Mouse (Mus musculus) MEL (cell line): ENCODE data around the gene Ears2. TPM values are rescaled to one million over a fixed set of nuclear protein-coding genes. Genes with fewer than 3 reads are reported as not detected.

Experiments
- DNase-seq: peaks from one replicate; pipeline ENCODE4 v3.0.0; 2011; ENCODE audit warnings: low read depth, low spot score
- H3K27ac ChIP-seq: 2 replicates; pipeline ENCODE4 v1.5.1; 2012; ENCODE audit warnings: low read depth, mild to moderate bottlenecking, control low read depth, low read length, moderate library complexity; ENCODE audit not compliant: control insufficient read depth
- H3K27me3 ChIP-seq, 2 experiments: fragments of 150-350 bp in 1 of 2; sonication (generic) in 1 of 2; 2 replicates each; pipeline ENCODE4 v1.6.1; 2012; ENCODE audit warnings: low read length in 2 of 2, mild to moderate bottlenecking in 2 of 2, improper control_type of control experiment in 1 of 2, moderate library complexity in 1 of 2; ENCODE audit not compliant: insufficient read depth in 2 of 2, control insufficient read depth in 1 of 2
- H3K36me3 ChIP-seq, 2 experiments: 2 replicates each; pipeline ENCODE4 v1.6.1; 2012 to 2014; ENCODE audit warnings: low read length in 2 of 2, improper control_type of control experiment in 1 of 2, inconsistent platforms in 1 of 2, mild to moderate bottlenecking in 1 of 2; ENCODE audit not compliant: insufficient read depth in 2 of 2, control insufficient read depth in 1 of 2
- H3K4me1 ChIP-seq, 2 experiments: fragments of 150-350 bp in 1 of 2; sonication (generic) in 1 of 2; 2 replicates each; pipeline ENCODE4 v1.6.1; 2012; ENCODE audit warnings: low read length in 2 of 2, improper control_type of control experiment in 1 of 2, mild to moderate bottlenecking in 1 of 2; ENCODE audit not compliant: insufficient read depth in 2 of 2, control insufficient read depth in 1 of 2
- H3K4me3 ChIP-seq, 2 experiments: fragments of 150-350 bp in 1 of 2; sonication (generic) in 1 of 2; 2 replicates each; pipeline ENCODE4 v1.5.1; 2012; ENCODE audit warnings: low read depth in 2 of 2, low read length in 2 of 2, mild to moderate bottlenecking in 2 of 2, moderate library complexity in 2 of 2, control low read depth in 1 of 2, improper control_type of control experiment in 1 of 2; ENCODE audit not compliant: control insufficient read depth in 1 of 2, insufficient read depth in 1 of 2
- H3K79me2 ChIP-seq: 2 replicates; pipeline ENCODE4 v1.6.1; 2012; ENCODE audit warnings: mild to moderate bottlenecking, low read length, moderate library complexity; ENCODE audit not compliant: control insufficient read depth, poor library complexity, insufficient read depth
- H3K9ac ChIP-seq: 2 replicates; pipeline ENCODE4 v1.6.1; 2012; ENCODE audit warnings: low read depth, mild to moderate bottlenecking, control low read depth, low read length, moderate library complexity; ENCODE audit not compliant: control insufficient read depth, poor library complexity, severe bottlenecking
- H3K9me3 ChIP-seq: fragments of 150-350 bp; sonication (generic); replicated peaks from 2 replicates; pipeline ENCODE4 v1.6.1; 2012; ENCODE audit warnings: mild to moderate bottlenecking, low read length, improper control_type of control experiment, moderate library complexity; ENCODE audit not compliant: insufficient read depth
- BHLHE40 ChIP-seq: IDR thresholded peaks from 2 replicates; pipeline ENCODE4 v1.6.1; 2012; ENCODE audit warnings: low read depth, mild to moderate bottlenecking, inconsistent platforms, low read length, improper control_type of control experiment, borderline replicate concordance
- CHD1 ChIP-seq: IDR thresholded peaks from 2 replicates; pipeline ENCODE4 v1.6.1; 2012; ENCODE audit warnings: low read depth, mild to moderate bottlenecking, inconsistent platforms, low read length, improper control_type of control experiment
- CHD2 ChIP-seq: IDR thresholded peaks from 2 replicates; pipeline ENCODE4 v1.6.1; 2011; ENCODE audit warnings: low read length, improper control_type of control experiment
- E2F4 ChIP-seq: IDR thresholded peaks from 2 replicates; pipeline ENCODE4 v1.6.1; 2011; ENCODE audit warnings: low read depth, low read length, improper control_type of control experiment, borderline replicate concordance
- ELF1 ChIP-seq: IDR thresholded peaks from 2 replicates; pipeline ENCODE4 v1.6.1; 2014; ENCODE audit warnings: low read depth, mild to moderate bottlenecking, inconsistent platforms, low read length, improper control_type of control experiment, moderate library complexity
- EP300 ChIP-seq, 2 experiments: IDR thresholded peaks; 2 replicates each; pipeline ENCODE4 v1.6.1; 2011; ENCODE audit warnings: improper control_type of control experiment in 2 of 2, low read length in 2 of 2, low read depth in 1 of 2, mild to moderate bottlenecking in 1 of 2
- ETS1 ChIP-seq: IDR thresholded peaks from 2 replicates; pipeline ENCODE4 v1.6.1; 2012; ENCODE audit warnings: low read depth, mild to moderate bottlenecking, inconsistent platforms, low read length, improper control_type of control experiment, moderate library complexity
- GABPA ChIP-seq: IDR thresholded peaks from 2 replicates; pipeline ENCODE4 v1.6.1; 2012; ENCODE audit warnings: low read depth, mild to moderate bottlenecking, inconsistent platforms, low read length, improper control_type of control experiment, moderate library complexity
- GATA1 ChIP-seq: IDR thresholded peaks from 2 replicates; pipeline ENCODE4 v1.6.1; 2011; ENCODE audit warnings: low read depth, low read length, improper control_type of control experiment
- HCFC1 ChIP-seq: IDR thresholded peaks from 2 replicates; pipeline ENCODE4 v1.6.1; 2012; ENCODE audit warnings: low read depth, mild to moderate bottlenecking, inconsistent platforms, low read length, improper control_type of control experiment, moderate library complexity
- KAT2A ChIP-seq: conservative IDR thresholded peaks from 2 replicates; pipeline ENCODE4 v1.6.1; 2012; ENCODE audit warnings: low read depth, low read length, improper control_type of control experiment, inconsistent platforms
- MAFK ChIP-seq: IDR thresholded peaks from 2 replicates; pipeline ENCODE4 v1.6.1; 2011; ENCODE audit warnings: low read depth, mild to moderate bottlenecking, low read length, improper control_type of control experiment, borderline replicate concordance
- MAX ChIP-seq: IDR thresholded peaks from 2 replicates; pipeline ENCODE4 v1.6.1; 2011; ENCODE audit warnings: low read length, improper control_type of control experiment
- MAZ ChIP-seq: IDR thresholded peaks from 2 replicates; pipeline ENCODE4 v1.6.1; 2012; ENCODE audit warnings: low read depth, mild to moderate bottlenecking, inconsistent platforms, low read length, improper control_type of control experiment
- MXI1 ChIP-seq: IDR thresholded peaks from 2 replicates; pipeline ENCODE4 v1.6.1; 2011; ENCODE audit warnings: mild to moderate bottlenecking, low read depth, low read length, improper control_type of control experiment
- MYC ChIP-seq: IDR thresholded peaks from 2 replicates; pipeline ENCODE4 v1.6.1; 2011; ENCODE audit warnings: low read depth, mild to moderate bottlenecking, low read length, improper control_type of control experiment, moderate library complexity
- NRF1 ChIP-seq: IDR thresholded peaks from 2 replicates; pipeline ENCODE4 v1.6.1; 2014; ENCODE audit warnings: low read depth, mild to moderate bottlenecking, inconsistent platforms, low read length, improper control_type of control experiment, moderate library complexity; ENCODE audit not compliant: poor library complexity, insufficient read depth, severe bottlenecking
- POLR2AphosphoS2 ChIP-seq: IDR thresholded peaks from 2 replicates; pipeline ENCODE4 v1.6.1; 2011; ENCODE audit warnings: low read length, improper control_type of control experiment
- RCOR1 ChIP-seq: IDR thresholded peaks from 2 replicates; pipeline ENCODE4 v1.6.1; 2012; ENCODE audit warnings: low read depth, mild to moderate bottlenecking, inconsistent platforms, low read length, improper control_type of control experiment
- SMC3 ChIP-seq: IDR thresholded peaks from 2 replicates; pipeline ENCODE4 v1.6.1; 2011; ENCODE audit warnings: low read depth, low read length, improper control_type of control experiment
- TAL1 ChIP-seq: IDR thresholded peaks from 2 replicates; pipeline ENCODE4 v1.6.1; 2012; ENCODE audit warnings: mild to moderate bottlenecking, inconsistent platforms, low read length, moderate library complexity, mixed read lengths
- TBP ChIP-seq: IDR thresholded peaks from 2 replicates; pipeline ENCODE4 v1.8.0; 2011; ENCODE audit warnings: low read depth, low read length, improper control_type of control experiment
- UBTF ChIP-seq: IDR thresholded peaks from 2 replicates; pipeline ENCODE4 v1.6.1; 2012; ENCODE audit warnings: low read depth, mild to moderate bottlenecking, inconsistent platforms, low read length, improper control_type of control experiment, moderate library complexity, borderline replicate concordance; ENCODE audit not compliant: insufficient read depth
- USF2 ChIP-seq, 2 experiments: IDR thresholded peaks; 2 replicates each; pipeline ENCODE4 v1.6.1; 2011 to 2012; ENCODE audit warnings: improper control_type of control experiment in 2 of 2, low read length in 2 of 2, borderline replicate concordance in 1 of 2, inconsistent platforms in 1 of 2, low read depth in 1 of 2, mild to moderate bottlenecking in 1 of 2; ENCODE audit not compliant: insufficient read depth in 1 of 2
- ZMIZ1 ChIP-seq: IDR thresholded peaks from 2 replicates; pipeline ENCODE4 v1.6.1; 2012; ENCODE audit warnings: low read depth, mild to moderate bottlenecking, inconsistent platforms, low read length, improper control_type of control experiment, moderate library complexity
- polyA plus RNA-seq, 2 experiments: library from polyadenylated mRNA; stranded (reverse) in 1 of 2; unstranded in 1 of 2; fragments of >175 nt in 1 of 2; fragments of >200 nt in 1 of 2; gene quantifications; 2 replicates each; pipeline versions ENCODE4 v1.2.1 to v1.2.4; 2012; ENCODE audit warnings: low replicate concordance in 2 of 2, low read depth in 1 of 2; ENCODE audit not compliant: insufficient read length in 2 of 2, insufficient read depth in 1 of 2, missing spikeins in 1 of 2
- total RNA-seq: library from RNA; depleted of rRNA; stranded (reverse); fragments of 300-350 nt; gene quantifications from 2 replicates; pipeline ENCODE4 v1.2.3, GENCODE M21; 2012

Gene Ears2
- total and polyA plus RNA-seq, 3 experiments = 8.8 to 12.8 TPM; not detected in 1

DNA sequence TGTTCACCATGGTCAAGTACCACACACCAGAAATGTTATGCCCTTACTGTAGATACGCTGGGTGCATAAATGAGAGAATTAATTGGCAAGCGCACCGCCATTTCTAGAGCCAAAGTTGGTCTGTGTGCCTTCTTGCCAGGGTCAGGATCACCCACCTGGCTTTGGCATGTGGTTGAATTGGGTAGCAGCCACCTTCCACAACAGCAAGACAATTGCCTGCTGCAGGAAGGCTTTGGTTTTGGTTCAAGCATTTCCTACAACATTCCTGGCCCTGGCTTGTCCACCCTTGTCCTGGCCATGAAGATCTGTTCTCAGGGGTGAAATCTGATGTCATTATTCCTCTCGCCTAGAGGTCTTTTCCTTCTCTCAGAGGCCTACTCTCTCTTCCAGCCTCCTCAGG lies 54.7 kb downstream of the Ears2 start:
- TF ChIP-seq EP300 (IDR thresholded peaks at IDR 0.05; ENCODE audit: low read depth in 1 of 2, low read length in 2 of 2) (no peak), MYC (no peak), CHD1 (no peak), GATA1 (no peak), RCOR1 (no peak), KAT2A (no peak), TBP (no peak), TAL1 (no peak), UBTF (no peak), MAZ (no peak), NRF1 (no peak), MAFK (no peak)
- H3K27ac ChIP-seq = no peak overlapping the region
- no peak overlapping the region for H3K9ac ChIP-seq
- no peaks in the 10 kb centered on the region for H3K9me3 ChIP-seq
- no peak overlapping the region for H3K4me3 ChIP-seq
- no peak for DNase-seq
- peaks cover 1 to 9% of the 10 kb centered on the region in 2 experiments; a peak in 3 of 4 replicates for H3K36me3 ChIP-seq
- H3K27me3 ChIP-seq = no peaks in the 10 kb centered on the region
- peaks cover 6 to 14% of the 10 kb centered on the region in 2 experiments for H3K4me1 ChIP-seq
- H3K79me2 ChIP-seq = peaks cover 20% of the 10 kb centered on the region

DNA sequence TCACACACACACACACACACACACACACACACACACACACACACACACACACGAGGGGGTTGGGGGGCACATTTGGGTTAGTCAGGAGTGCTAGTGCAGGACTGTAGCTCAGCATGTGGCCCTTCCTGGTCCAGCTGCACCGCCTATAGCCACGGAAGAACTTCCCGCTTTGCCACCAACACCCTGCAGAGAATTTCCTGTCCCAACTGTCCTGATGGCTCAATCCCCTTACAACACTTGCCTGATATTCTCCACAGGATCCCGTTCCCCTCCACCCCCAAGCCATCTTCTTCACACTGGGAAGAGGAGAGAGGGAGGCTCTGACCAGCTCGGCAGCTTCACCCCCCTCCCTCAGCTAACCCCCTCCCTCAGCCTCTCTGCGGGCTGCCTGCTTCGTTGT lies 66.7 kb downstream of the Ears2 start:
- peaks cover 0 to 10% of the 10 kb centered on the region in 2 experiments; a peak in 2 of 4 replicates for H3K36me3 ChIP-seq
- no peak for DNase-seq
- no peaks in the 10 kb centered on the region for H3K9me3 ChIP-seq
- no peaks in the 10 kb centered on the region for H3K79me2 ChIP-seq
- H3K9ac ChIP-seq = no peak overlapping the region
- no peak overlapping the region for H3K4me3 ChIP-seq
- H3K27me3 ChIP-seq = no peaks in the 10 kb centered on the region
- TF ChIP-seq RCOR1 (no peak), USF2 (IDR thresholded peaks at IDR 0.05; ENCODE audit: borderline replicate concordance in 1 of 2, insufficient read depth in 1 of 2, low read depth in 1 of 2, low read length in 2 of 2) (no peak), ELF1 (no peak), MXI1 (no peak), ETS1 (no peak), SMC3 (no peak), MAFK (no peak), HCFC1 (no peak), CHD2 (no peak), TBP (no peak), ZMIZ1 (no peak), MAZ (no peak), MAX (no peak), MYC (no peak), BHLHE40 (no peak), POLR2AphosphoS2 (no peak), E2F4 (no peak), UBTF (no peak), GABPA (no peak), TAL1 (no peak)
- TF ChIP-seq, all 39 proteins: peak for 0
- H3K4me1 ChIP-seq = no peaks in the 10 kb centered on the region
- no peak overlapping the region for H3K27ac ChIP-seq
